Mouse (Mus musculus) forebrain, embryonic 14.5 days (tissue): ENCODE data around the gene Ptch2. TPM values are rescaled to one million over a fixed set of nuclear protein-coding genes. Genes with fewer than 3 reads are reported as not detected.

Source experiments
- ATAC-seq: fragments of 200-750 bp; cut with Nextera tagmentation; 2 replicates; pipeline ENCODE4 v1.8.0; 2017; ENCODE audit warnings: mild to moderate bottlenecking, moderate library complexity
- DNase-seq: peaks from one replicate; pipeline ENCODE4 v3.0.0-alpha.2; 2015; ENCODE audit warnings: low spot score
- H3K27ac ChIP-seq: fragments of 300-500 bp; sonication (generic); 2 replicates; pipeline ENCODE4 v1.5.1; 2014; ENCODE audit warnings: low read depth, mild to moderate bottlenecking, control low read depth, low read length, moderate library complexity
- H3K27me3 ChIP-seq: fragments of 300-500 bp; sonication (generic); replicated peaks from 2 replicates; pipeline ENCODE4 v1.6.1; 2014; ENCODE audit warnings: low read length, control low read depth, mixed read lengths; ENCODE audit not compliant: control insufficient read depth, insufficient read depth
- H3K36me3 ChIP-seq: fragments of 300-500 bp; sonication (generic); 2 replicates; pipeline ENCODE4 v1.6.1; 2014; ENCODE audit warnings: low read length, control low read depth; ENCODE audit not compliant: control insufficient read depth, insufficient read depth
- H3K4me1 ChIP-seq: fragments of 300-500 bp; sonication (generic); 2 replicates; pipeline ENCODE4 v1.6.1; 2014; ENCODE audit warnings: antibody characterized with exemption, low read length, control low read depth; ENCODE audit not compliant: control insufficient read depth, insufficient read depth
- H3K4me2 ChIP-seq: fragments of 300-500 bp; sonication (generic); 2 replicates; pipeline ENCODE4 v1.6.1; 2014; ENCODE audit warnings: mild to moderate bottlenecking, control low read depth, low read length
- H3K4me3 ChIP-seq: fragments of 300-500 bp; sonication (generic); 2 replicates; pipeline ENCODE4 v1.5.1; 2014; ENCODE audit warnings: low read depth, low read length, control low read depth
- H3K9ac ChIP-seq: fragments of 300-500 bp; sonication (generic); 2 replicates; pipeline ENCODE4 v1.6.1; 2014; ENCODE audit warnings: mild to moderate bottlenecking, low read length, control low read depth, moderate library complexity
- H3K9me3 ChIP-seq: fragments of 300-500 bp; sonication (generic); replicated peaks from 2 replicates; pipeline ENCODE4 v1.6.1; 2016; ENCODE audit warnings: low read length, control low read depth, mixed read lengths; ENCODE audit not compliant: control insufficient read depth
- WGBS: fragments of 180-500 bp; shearing (Covaris S2); extraction: QIAGEN DNeasy Blood & Tissue Kit; methylation state at CpG from one replicate; pipeline ENCODE4 v1.1.7; 2014; 5-methylcytosine and 5-hydroxymethylcytosine counted together
- polyA plus RNA-seq: library from polyadenylated mRNA; unstranded; fragments of >200 nt; fragmentation: Nextera tagmentation; extraction: Ambion mirVana; gene quantifications from 2 replicates; pipeline ENCODE4 v1.2.1, GENCODE M21; 2014

The Ptch2 gene
- polyA plus RNA-seq, 1 experiment from 2014 or later = 2.4 TPM

DNA sequence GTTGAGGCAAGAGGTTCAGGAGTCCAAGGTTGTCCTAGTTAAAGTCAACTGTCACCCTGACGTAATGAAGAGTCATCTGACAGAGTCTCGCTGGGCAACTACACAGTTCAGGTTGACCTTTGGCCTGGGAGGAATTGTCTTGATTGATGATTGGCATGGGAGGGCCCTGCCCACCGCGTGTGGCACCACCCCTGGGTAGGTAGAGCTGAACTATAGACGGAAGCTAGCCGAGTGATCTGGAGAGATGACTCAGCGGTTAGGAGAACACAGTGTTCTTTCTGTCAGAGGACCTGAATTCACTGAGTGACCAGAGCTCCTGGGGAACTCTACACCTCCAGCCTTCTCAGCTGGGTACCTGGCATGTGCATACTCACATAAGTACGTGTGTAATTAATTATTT is 40.2 kb downstream of the Ptch2 start:
- peaks cover 18% of the 10 kb centered on the region for H3K4me1 ChIP-seq
- H3K9ac ChIP-seq = no peak overlapping the region
- no peaks in the 10 kb centered on the region for H3K9me3 ChIP-seq

DNA sequence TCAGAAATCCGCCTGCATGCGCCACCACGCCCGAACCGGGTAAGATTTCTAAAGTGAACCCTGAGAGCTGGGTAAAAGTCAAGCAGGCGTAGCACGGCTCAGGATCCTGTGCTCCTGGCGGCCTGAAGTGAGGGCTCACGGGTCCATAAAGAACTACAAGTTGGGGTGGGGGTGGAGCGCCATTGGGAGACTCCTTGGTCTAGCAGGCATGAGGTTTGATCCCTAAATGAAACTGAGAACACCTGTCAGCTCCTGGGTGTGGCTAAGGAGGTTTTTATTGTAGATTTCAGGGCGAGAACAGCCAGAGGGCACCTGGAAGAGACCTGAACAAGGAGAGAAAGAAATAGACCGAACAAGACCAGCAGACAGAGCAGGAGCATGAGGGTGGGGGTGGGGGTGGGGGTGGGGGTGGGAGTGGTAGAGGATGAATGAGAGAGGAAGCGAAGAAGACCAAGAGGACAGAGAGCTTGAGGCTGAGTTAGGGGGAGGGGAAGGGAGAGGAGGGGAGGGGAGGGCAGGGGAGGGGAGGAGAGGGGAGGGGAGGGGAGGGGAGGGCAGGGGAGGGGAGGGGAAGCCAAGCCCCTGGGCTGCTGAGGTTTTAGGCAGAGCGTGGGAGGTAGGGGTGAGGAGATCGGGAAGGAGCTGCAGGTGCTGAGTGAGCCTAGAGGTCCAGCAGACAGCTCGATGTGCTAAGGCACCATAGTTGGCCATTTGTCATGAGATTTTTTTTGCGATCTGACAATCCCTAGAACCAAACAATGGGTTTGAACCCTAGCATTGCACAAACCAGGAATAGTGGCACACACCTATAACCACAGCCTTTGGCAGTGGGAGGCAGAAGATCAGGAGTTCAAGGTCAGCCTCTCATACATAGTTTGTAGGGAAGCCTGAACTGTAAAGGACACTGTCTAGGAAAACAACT is 42.7 kb downstream of the Ptch2 start:
- ATAC-seq (no peak), DNase-seq (no peak)
- Histone ChIP-seq H3K4me1 (no peaks in the 10 kb centered on the region), H3K36me3 (no peaks in the 10 kb centered on the region), H3K4me2 (no peak overlapping the region), H3K27ac (no peak overlapping the region), H3K4me3 (no peak overlapping the region), H3K9ac (no peak overlapping the region), H3K9me3 (no peaks in the 10 kb centered on the region), H3K27me3 (no peaks in the 10 kb centered on the region)
- WGBS = 73% methylated on average over 17 of the region's 17 CpGs

More for the DNA sequence above, 40.2 kb downstream of the Ptch2 start:
- ATAC-seq (no peak), DNase-seq (no peak)
- Histone ChIP-seq H3K36me3 (no peaks in the 10 kb centered on the region), H3K4me3 (no peak overlapping the region), H3K27ac (no peak overlapping the region), H3K4me2 (no peak overlapping the region), H3K27me3 (0 out of 2 replicates have a peak, but pooled peaks cover 3% of the 10 kb centered on the region)
- WGBS = 36% methylated on average over 8 of the region's 8 CpGs

DNA sequence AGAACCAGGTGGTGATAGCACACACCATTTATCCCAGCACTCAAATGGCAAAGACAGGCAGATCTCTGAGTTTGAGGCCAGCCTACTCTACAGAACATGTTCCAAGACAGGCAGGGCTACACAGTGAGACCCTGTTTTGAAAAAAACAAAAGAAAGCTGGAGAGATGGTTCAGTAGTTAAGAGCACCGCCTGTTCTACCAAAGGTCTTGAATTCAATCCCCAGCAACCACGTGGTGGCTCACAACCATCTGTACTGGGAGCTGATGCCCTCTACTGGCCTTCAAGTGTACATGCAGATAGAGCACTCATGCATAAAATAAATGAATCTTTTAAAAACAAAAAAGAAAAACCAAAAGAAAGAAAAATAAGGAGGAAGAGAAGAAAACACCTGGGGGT is 43.3 kb downstream of the Ptch2 start:
- Histone ChIP-seq H3K9me3 (no peaks in the 10 kb centered on the region), H3K4me1 (no peaks in the 10 kb centered on the region), H3K36me3 (no peaks in the 10 kb centered on the region), H3K4me3 (no peak overlapping the region), H3K4me2 (no peak overlapping the region), H3K27ac (no peak overlapping the region), H3K27me3 (no peaks in the 10 kb centered on the region), H3K9ac (no peak overlapping the region)
- DNase-seq = peak; percentile 67
- 0% methylated on average over 2 of the region's 2 CpGs for WGBS
- ATAC-seq = no peak

DNA sequence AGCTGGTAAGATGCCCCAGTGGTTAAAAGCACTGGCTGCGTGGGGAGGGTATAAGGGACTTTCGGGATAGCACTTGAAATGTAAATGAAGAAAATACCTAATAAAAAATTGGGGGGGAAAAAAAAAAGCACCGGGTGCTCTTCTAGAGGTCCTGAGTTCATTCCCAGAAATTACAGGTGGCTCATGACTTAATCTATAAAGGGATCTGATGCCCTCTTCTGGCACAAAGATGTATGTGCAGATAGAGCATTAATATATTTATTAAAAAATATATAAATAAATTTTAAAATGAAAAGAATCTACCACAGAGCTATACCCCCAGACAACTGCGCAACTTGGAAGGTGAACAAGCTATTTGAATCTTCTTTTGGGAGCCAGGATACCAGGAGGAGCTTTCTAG is 44.7 kb downstream of the Ptch2 start:
- Histone ChIP-seq H3K4me2 (no peak overlapping the region), H3K4me1 (no peaks in the 10 kb centered on the region), H3K9me3 (no peaks in the 10 kb centered on the region), H3K27me3 (no peaks in the 10 kb centered on the region), H3K9ac (no peak overlapping the region), H3K27ac (no peak overlapping the region), H3K4me3 (no peak overlapping the region), H3K36me3 (no peaks in the 10 kb centered on the region)
- DNase-seq (peak; percentile 59), ATAC-seq (no peak; the same call in 1 of the 2 replicates)
- WGBS = 26% methylated on average over 4 of the region's 4 CpGs

DNA sequence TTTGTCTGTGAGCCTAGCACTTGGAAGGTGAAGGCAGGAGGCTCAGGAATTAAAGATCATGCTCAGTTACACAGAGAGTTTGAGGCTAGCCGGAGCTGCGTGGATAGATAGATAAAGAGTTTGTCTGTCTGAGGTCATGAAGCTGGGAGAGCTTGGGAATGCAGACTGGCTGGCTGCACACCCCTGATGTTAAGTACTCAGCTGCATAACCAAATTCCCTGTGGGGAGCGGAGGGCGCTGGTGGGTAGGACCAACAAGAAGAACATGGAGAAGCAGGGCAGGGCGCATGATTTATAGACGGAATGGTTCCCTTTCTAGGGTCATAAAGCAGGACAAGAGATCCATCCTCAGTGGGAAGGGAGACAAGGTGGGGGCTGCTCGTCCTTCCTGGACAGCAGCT is 47.1 kb downstream of the Ptch2 start:
- 0 out of 2 replicates have a peak, but pooled peaks cover under 1% of the 10 kb centered on the region for H3K36me3 ChIP-seq
- H3K9ac ChIP-seq = no peak overlapping the region
- H3K4me2 ChIP-seq = no peak overlapping the region
- H3K9me3 ChIP-seq = no peaks in the 10 kb centered on the region
- H3K27ac ChIP-seq = no peak overlapping the region
- H3K4me3 ChIP-seq = no peak overlapping the region
- DNase-seq (no peak), ATAC-seq (no peak)
- no peaks in the 10 kb centered on the region for H3K4me1 ChIP-seq
- H3K27me3 ChIP-seq = no peaks in the 10 kb centered on the region
- 67% methylated on average over 7 of the region's 7 CpGs for WGBS

DNA sequence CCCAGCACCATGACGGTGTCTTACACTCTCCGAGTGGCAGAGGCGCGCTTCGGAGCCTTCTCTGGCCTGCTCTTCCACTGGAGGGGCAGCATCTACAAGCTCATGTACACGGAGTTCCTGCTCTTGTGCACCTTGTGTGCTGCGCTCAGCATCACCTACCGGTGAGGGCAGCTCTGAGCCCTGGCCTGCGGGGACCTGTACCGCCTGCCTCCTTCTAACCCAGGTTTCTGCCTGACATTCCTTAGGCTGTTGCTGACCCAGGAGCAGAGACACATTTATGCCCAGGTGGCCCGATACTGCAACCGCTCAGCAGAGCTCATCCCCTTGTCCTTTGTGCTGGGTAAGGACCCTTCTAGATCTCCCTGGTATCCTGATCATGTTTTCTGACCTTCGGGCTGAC is 49.4 kb downstream of the Ptch2 start:
- Histone ChIP-seq H3K4me3 (no peak overlapping the region), H3K9me3 (no peaks in the 10 kb centered on the region), H3K36me3 (peaks cover 22% of the 10 kb centered on the region), H3K27me3 (no peaks in the 10 kb centered on the region), H3K4me2 (no peak overlapping the region), H3K4me1 (no peaks in the 10 kb centered on the region), H3K27ac (no peak overlapping the region), H3K9ac (no peak overlapping the region)
- WGBS = 93% methylated on average over 13 of the region's 13 CpGs
- ATAC-seq = no peak
- DNase-seq = no peak

DNA sequence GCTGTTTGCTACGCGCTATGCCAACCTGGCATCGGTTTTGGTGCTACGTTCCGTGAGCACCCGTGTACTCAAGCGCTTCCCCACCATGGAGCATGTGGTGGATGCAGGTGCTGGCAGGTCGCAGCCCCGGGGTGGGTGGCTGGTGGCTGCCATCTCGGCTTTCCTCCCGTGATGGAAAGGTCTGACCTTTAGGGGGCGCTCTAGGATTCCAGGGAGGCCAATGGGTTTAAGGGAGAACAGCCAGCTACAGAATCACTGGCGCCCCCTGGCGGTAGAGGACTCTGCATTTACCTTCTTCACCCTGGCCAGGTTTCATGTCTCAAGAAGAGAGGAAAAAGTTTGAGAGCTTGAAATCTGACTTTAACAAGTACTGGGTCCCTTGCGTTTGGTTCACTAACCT is 50.3 kb downstream of the Ptch2 start:
- Histone ChIP-seq H3K4me2 (no peak overlapping the region), H3K9me3 (no peaks in the 10 kb centered on the region), H3K4me1 (no peaks in the 10 kb centered on the region), H3K36me3 (peaks cover 31% of the 10 kb centered on the region), H3K4me3 (no peak overlapping the region), H3K9ac (no peak overlapping the region), H3K27ac (no peak overlapping the region), H3K27me3 (no peaks in the 10 kb centered on the region)
- ATAC-seq (no peak), DNase-seq (peak; percentile 71)
- 27% methylated on average over 15 of the region's 15 CpGs for WGBS

DNA sequence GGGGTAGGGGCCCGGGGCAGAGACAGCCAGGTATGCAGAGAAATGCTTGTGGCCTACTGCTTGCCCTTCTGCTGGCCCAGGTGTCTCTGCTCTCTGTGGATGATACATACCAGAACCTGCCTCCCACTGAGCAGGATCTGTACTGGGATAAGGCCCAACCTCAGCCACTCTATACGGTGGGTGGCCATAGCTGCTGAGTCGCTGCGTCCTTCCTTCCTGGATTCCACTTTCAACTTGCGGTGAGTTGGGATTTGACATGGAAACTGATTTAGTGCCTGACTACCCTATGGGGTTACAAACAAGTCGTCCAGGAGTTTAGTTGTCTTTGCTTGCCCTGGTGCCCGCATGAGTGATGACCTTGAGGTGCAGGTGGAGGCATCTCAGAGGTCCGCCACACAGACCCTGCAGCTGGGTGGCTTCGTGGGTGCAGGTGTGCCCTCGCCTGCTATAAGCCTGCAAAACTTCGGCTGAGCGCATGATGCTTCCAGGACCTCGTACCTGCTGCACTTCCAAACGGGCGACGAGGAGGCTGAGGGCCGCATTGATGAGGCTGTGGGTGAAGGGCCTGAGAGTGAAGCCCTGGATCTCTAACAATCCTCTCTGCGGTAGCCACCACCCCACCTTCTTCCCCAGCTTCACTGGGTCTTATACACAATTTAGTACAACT is 52.3 kb downstream of the Ptch2 start:
- no peak for ATAC-seq
- no peak overlapping the region for H3K9ac ChIP-seq
- WGBS = 89% methylated on average over 18 of the region's 18 CpGs

DNA sequence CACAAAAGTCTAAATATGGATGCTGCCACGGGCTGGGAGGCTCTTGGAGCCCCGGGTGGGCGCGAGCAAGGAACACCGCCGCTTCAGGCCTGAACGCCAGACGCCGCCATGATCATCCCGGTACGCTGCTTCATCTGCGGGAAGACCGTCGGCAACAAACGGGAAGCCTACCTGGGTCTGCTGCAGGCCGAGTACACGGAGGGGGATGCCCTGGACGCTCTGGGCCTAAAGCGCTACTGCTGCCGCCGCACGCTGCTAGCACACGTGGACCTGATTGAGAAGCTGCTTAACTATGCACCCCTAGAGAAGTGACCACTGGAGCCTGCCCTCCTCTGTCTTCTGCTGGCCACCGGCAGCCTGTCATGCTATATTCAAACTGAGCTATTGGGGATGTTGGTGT is 52.9 kb downstream of the Ptch2 start:
- Histone ChIP-seq H3K4me1 (no peaks in the 10 kb centered on the region), H3K4me2 (no peak overlapping the region), H3K9me3 (no peaks in the 10 kb centered on the region), H3K4me3 (no peak overlapping the region), H3K9ac (no peak overlapping the region), H3K27me3 (no peaks in the 10 kb centered on the region), H3K27ac (no peak overlapping the region), H3K36me3 (peaks cover 56% of the 10 kb centered on the region)
- DNase-seq (no peak), ATAC-seq (no peak)
- WGBS = 68% methylated on average over 24 of the region's 24 CpGs

More for the DNA sequence above, 52.3 kb downstream of the Ptch2 start:
- H3K4me1 ChIP-seq = no peaks in the 10 kb centered on the region
- no peaks in the 10 kb centered on the region for H3K27me3 ChIP-seq
- peaks cover 50% of the 10 kb centered on the region for H3K36me3 ChIP-seq
- no peaks in the 10 kb centered on the region for H3K9me3 ChIP-seq
- no peak overlapping the region for H3K4me3 ChIP-seq
- no peak overlapping the region for H3K27ac ChIP-seq
- DNase-seq = no peak
- no peak overlapping the region for H3K4me2 ChIP-seq
